Mouse (Mus musculus) E14TG2a.4 (cell line): Measurements from ENCODE around the gene Asap3.

Experiments
- CTCF ChIP-seq: conservative IDR thresholded peaks from 2 replicates; pipeline ENCODE4 v1.5.1; 2014; ENCODE audit warnings: low read length
- NANOG ChIP-seq: IDR thresholded peaks from 2 replicates; pipeline ENCODE4 v1.6.1; 2014; ENCODE audit warnings: borderline replicate concordance, low read length, mixed read lengths
- POU5F1 ChIP-seq: IDR thresholded peaks from 2 replicates; pipeline ENCODE4 v1.6.1; 2014; ENCODE audit warnings: low read length, borderline replicate concordance

GRCm38 (mm10) chr4:136284891-136285290 is 78.7 kb downstream of the Asap3 start:
- TF ChIP-seq CTCF (no peak), NANOG (no peak), POU5F1 (no peak)
